Mouse (Mus musculus): ENCODE data around the gene Cyp2d34. TPM values are rescaled to one million over a fixed set of nuclear protein-coding genes. Genes with fewer than 3 reads are reported as not detected.

The Cyp2d34 gene
- total and polyA plus RNA-seq, 3 experiments: not detected

GRCm38 (mm10) chr15:82642771-82643170, 22.0 kb upstream of the Cyp2d34 start:
- no peak for DNase-seq (ENCODE audit: low read depth, low spot score)
- H3K27me3 ChIP-seq (ENCODE audit: control insufficient read depth in 1 of 2, insufficient read depth in 2 of 2, low read length in 2 of 2): no peaks in the 10 kb centered on the region

GRCm38 (mm10) chr15:82641921-82642320, 21.2 kb upstream of the Cyp2d34 start:
- DNase-seq (ENCODE audit: low read depth, low spot score): no peak
- Histone ChIP-seq H3K79me2 (ENCODE audit: control insufficient read depth, insufficient read depth, low read length, poor library complexity) (no peaks in the 10 kb centered on the region), H3K27me3 (ENCODE audit: control insufficient read depth in 1 of 2, insufficient read depth in 2 of 2, low read length in 2 of 2) (no peaks in the 10 kb centered on the region), H3K36me3 (ENCODE audit: control insufficient read depth in 1 of 2, insufficient read depth in 2 of 2, low read length in 2 of 2) (peaks cover 0 to 4% of the 10 kb centered on the region in 2 experiments; a peak in 2 of 4 replicates), H3K9me3 (replicated peaks; ENCODE audit: insufficient read depth, low read length) (no peaks in the 10 kb centered on the region), H3K27ac (ENCODE audit: control insufficient read depth, low read depth, low read length) (no peak overlapping the region), H3K9ac (ENCODE audit: control insufficient read depth, low read depth, low read length, poor library complexity, severe bottlenecking) (no peak overlapping the region), H3K4me3 (ENCODE audit: control insufficient read depth in 1 of 2, insufficient read depth in 1 of 2, low read depth in 2 of 2, low read length in 2 of 2) (no peak overlapping the region), H3K4me1 (ENCODE audit: control insufficient read depth in 1 of 2, insufficient read depth in 2 of 2, low read length in 2 of 2) (peaks cover 5 to 10% of the 10 kb centered on the region in 2 experiments)
- no peak for TF ChIP-seq ZMIZ1 (IDR thresholded peaks at IDR 0.05; ENCODE audit: low read depth, low read length)
- no peak for TF ChIP-seq TCF12 (IDR thresholded peaks at IDR 0.05; ENCODE audit: low read depth, low read length)
- no peak for TF ChIP-seq POLR2A (IDR thresholded peaks at IDR 0.05; ENCODE audit: control insufficient read depth in 1 of 2, insufficient read depth in 1 of 2, low read depth in 1 of 2, low read length in 2 of 2, poor library complexity in 1 of 2)
- no peak for TF ChIP-seq MYB (IDR thresholded peaks at IDR 0.05; ENCODE audit: low read depth, low read length)
- no peak for TF ChIP-seq CTCF (IDR thresholded peaks at IDR 0.05 in 2 of 3, conservative IDR thresholded peaks at IDR 0.05 in 1 of 3; ENCODE audit: control insufficient read depth in 1 of 3, insufficient read depth in 1 of 3, low read depth in 2 of 3, low read length in 3 of 3, poor library complexity in 1 of 3, severe bottlenecking in 1 of 3)
- no peak for TF ChIP-seq GABPA (IDR thresholded peaks at IDR 0.05; ENCODE audit: low read depth, low read length)
- no peak for TF ChIP-seq SIN3A (IDR thresholded peaks at IDR 0.05; ENCODE audit: low read length)
- no peak for TF ChIP-seq JUND (IDR thresholded peaks at IDR 0.05; ENCODE audit: low read depth, low read length)
- no peak for TF ChIP-seq USF1 (IDR thresholded peaks at IDR 0.05; ENCODE audit: low read depth, low read length)
- TF ChIP-seq MAX (IDR thresholded peaks at IDR 0.05; ENCODE audit: low read length): no peak
- no peak for TF ChIP-seq ZKSCAN1 (IDR thresholded peaks at IDR 0.05; ENCODE audit: low read depth, low read length)
- no peak for TF ChIP-seq RCOR1 (IDR thresholded peaks at IDR 0.05; ENCODE audit: low read depth, low read length)
- no peak for TF ChIP-seq TBP (IDR thresholded peaks at IDR 0.05; ENCODE audit: low read depth, low read length)
- TF ChIP-seq ELF1 (IDR thresholded peaks at IDR 0.05; ENCODE audit: low read depth, low read length): no peak
- TF ChIP-seq MYC (IDR thresholded peaks at IDR 0.05; ENCODE audit: low read depth, low read length): no peak
- TF ChIP-seq MEF2A (IDR thresholded peaks at IDR 0.05; ENCODE audit: extremely low read depth, insufficient replicate concordance, low read depth, low read length, poor library complexity, severe bottlenecking): no peak

More at GRCm38 (mm10) chr15:82642771-82643170, 22.0 kb upstream of the Cyp2d34 start:
- Histone ChIP-seq H3K4me1 (ENCODE audit: control insufficient read depth in 1 of 2, insufficient read depth in 2 of 2, low read length in 2 of 2) (peaks cover under 1 to 4% of the 10 kb centered on the region in 2 experiments; a peak in 2 of 4 replicates), H3K79me2 (ENCODE audit: control insufficient read depth, insufficient read depth, low read length, poor library complexity) (no peaks in the 10 kb centered on the region), H3K27ac (ENCODE audit: control insufficient read depth, low read depth, low read length) (no peak overlapping the region), H3K9ac (ENCODE audit: control insufficient read depth, low read depth, low read length, poor library complexity, severe bottlenecking) (no peak overlapping the region), H3K36me3 (ENCODE audit: control insufficient read depth in 1 of 2, insufficient read depth in 2 of 2, low read length in 2 of 2) (peaks cover 0 to 2% of the 10 kb centered on the region in 2 experiments; a peak in 2 of 4 replicates), H3K4me3 (ENCODE audit: control insufficient read depth in 1 of 2, insufficient read depth in 1 of 2, low read depth in 2 of 2, low read length in 2 of 2) (no peak overlapping the region), H3K9me3 (replicated peaks; ENCODE audit: insufficient read depth, low read length) (no peaks in the 10 kb centered on the region)
- TF ChIP-seq USF1 (IDR thresholded peaks at IDR 0.05; ENCODE audit: low read depth, low read length): no peak
- no peak for TF ChIP-seq MEF2A (IDR thresholded peaks at IDR 0.05; ENCODE audit: extremely low read depth, insufficient replicate concordance, low read depth, low read length, poor library complexity, severe bottlenecking)
- no peak for TF ChIP-seq SIN3A (IDR thresholded peaks at IDR 0.05; ENCODE audit: low read length)
- no peak for TF ChIP-seq ZMIZ1 (IDR thresholded peaks at IDR 0.05; ENCODE audit: low read depth, low read length)
- no peak for TF ChIP-seq NRF1 (IDR thresholded peaks at IDR 0.05; ENCODE audit: insufficient read depth, low read depth, low read length, poor library complexity, severe bottlenecking)
